In genomic region chr5:139353496-139353895, GRCm38 (mm10) we compare ENCODE assay signal across 10 mouse cellular contexts. TPM values are rescaled to one million over a fixed set of nuclear protein-coding genes. Genes with fewer than 3 reads are reported as not detected.
A peak's percentile ranks its signal among the peaks of the same experiment; 100 is the strongest.
DNase-seq lines count a peak whose midpoint lies in the region; ATAC-seq lines count a peak whose summit lies in the region.
"Had no signal": no experiment of that assay in that cellular context is flagged by ENCODE, and none has a peak within 500 bp of the region (broad histone marks: within the 10 kb centered on the region; RNA-seq: fewer than 3 reads in every experiment).

No protein-coding gene starts in this region.

- H3K9me3 ChIP-seq in limb, embryonic 11.5 days (ENCODE audit: control insufficient read depth, low read length) = no peaks in the 10 kb centered on the region
- no peaks in the 10 kb centered on the region for H3K9me3 ChIP-seq in limb, embryonic 10.5 days (replicated peaks)
- H3K9me3 ChIP-seq in stomach, embryonic 14.5 days (ENCODE audit: control insufficient read depth, low read depth, low read length) = no peaks in the 10 kb centered on the region

- H3K36me3 ChIP-seq in limb, embryonic 11.5 days (ENCODE audit: control insufficient read depth, insufficient read depth, low read length) = no peaks in the 10 kb centered on the region
- H3K36me3 ChIP-seq in limb, embryonic 10.5 days = no peaks in the 10 kb centered on the region
- no peaks in the 10 kb centered on the region for H3K36me3 ChIP-seq in stomach, embryonic 14.5 days (ENCODE audit: control insufficient read depth, insufficient read depth, low read length)

- H3K9ac ChIP-seq in limb, embryonic 11.5 days (ENCODE audit: low read length) = no peak overlapping the region
- no peak overlapping the region for H3K9ac ChIP-seq in stomach, embryonic 14.5 days (replicated peaks; ENCODE audit: low read depth, low read length)

- ATAC-seq in limb, embryonic 11.5 days (ENCODE audit: insufficient number of reproducible peaks, low FRiP score, low TSS enrichment, low read depth) = no peak
- ATAC-seq in stomach, embryonic 14.5 days (ENCODE audit: insufficient number of reproducible peaks, insufficient read depth, low FRiP score, low read depth) = no peak

- peak; percentile 58 for DNase-seq in limb, embryonic 11.5 days (ENCODE audit: low spot score)
- no peak for DNase-seq in limb, embryonic 10.5 days (ENCODE audit: low spot score)
- DNase-seq in MN1 (ENCODE audit: low spot score) = peak; percentile 42
- peak; percentile 33 for DNase-seq in forelimb bud, embryonic 11.5 days (ENCODE audit: low read depth, low spot score)
- DNase-seq in heart, adult 18-20 months = no peak
- DNase-seq in neural tube, embryonic 10.5 days (ENCODE audit: extremely low spot score, low spot score) = no peak
- no peak for DNase-seq in layer of hippocampus, postnatal 14 days (ENCODE audit: low spot score in 2 of 2)
- DNase-seq: embryo, embryonic 11 days had no signal

- H3K4me2 ChIP-seq in limb, embryonic 11.5 days (ENCODE audit: low read depth, severe bottlenecking) = no peak overlapping the region
- peak overlapping the region; percentile 23 for H3K4me2 ChIP-seq in stomach, embryonic 14.5 days (replicated peaks; ENCODE audit: low read depth, low read length)

- no peaks in the 10 kb centered on the region for H3K27me3 ChIP-seq in limb, embryonic 11.5 days (ENCODE audit: control insufficient read depth, insufficient read depth, low read length)
- peaks cover 31% of the 10 kb centered on the region for H3K27me3 ChIP-seq in limb, embryonic 10.5 days (ENCODE audit: low read depth, poor library complexity, severe bottlenecking)
- no peaks in the 10 kb centered on the region for H3K27me3 ChIP-seq in stomach, embryonic 14.5 days (ENCODE audit: control insufficient read depth, insufficient read depth, low read length)

- peaks cover 10% of the 10 kb centered on the region for H3K4me1 ChIP-seq in limb, embryonic 11.5 days (ENCODE audit: control insufficient read depth, insufficient read depth, low read length)
- peaks cover 35% of the 10 kb centered on the region for H3K4me1 ChIP-seq in limb, embryonic 10.5 days
- H3K4me1 ChIP-seq in stomach, embryonic 14.5 days (ENCODE audit: control insufficient read depth, insufficient read depth, low read length) = peaks cover 17% of the 10 kb centered on the region

- no peak overlapping the region for H3K27ac ChIP-seq in limb, embryonic 11.5 days (replicated peaks; ENCODE audit: low read depth, low read length)
- H3K27ac ChIP-seq in limb, embryonic 10.5 days = no peak overlapping the region
- peak overlapping the region; percentile 55; the same call in 1 of the 2 replicates for H3K27ac ChIP-seq in stomach, embryonic 14.5 days (ENCODE audit: low read length)

- 61% methylated on average over 10 of the region's 10 CpGs for WGBS in limb, embryonic 11.5 days
- WGBS in limb, embryonic 10.5 days = 61% methylated on average over 10 of the region's 10 CpGs
- WGBS in stomach, embryonic 14.5 days = 50% methylated on average over 10 of the region's 10 CpGs

- no peak overlapping the region for H3K4me3 ChIP-seq in limb, embryonic 11.5 days (ENCODE audit: low read depth, low read length)
- no peak overlapping the region for H3K4me3 ChIP-seq in limb, embryonic 10.5 days
- no peak overlapping the region for H3K4me3 ChIP-seq in stomach, embryonic 14.5 days (ENCODE audit: low read depth, low read length)

RNA-seq across cellular contexts. Expression of gene Cyp2w1, which starts 1.1 kb away (rescaled TPM):
- not detected in 2 replicates for polyA plus RNA-seq in limb, embryonic 11.5 days (2014; fragmentation: Nextera tagmentation; extraction: Ambion mirVana)
- polyA plus RNA-seq in limb, embryonic 10.5 days (2016; fragmentation: Nextera tagmentation; extraction: Ambion mirVana) = not detected in 2 replicates
- 6.3 and 6.8 TPM in 2 replicates for polyA plus RNA-seq in stomach, embryonic 14.5 days (2014; fragmentation: Nextera tagmentation; extraction: Ambion mirVana)
- not detected for total RNA-seq in heart, adult 18-20 months (2021)
- not detected for total RNA-seq in layer of hippocampus, postnatal 14 days (2021)
- total RNA-seq: layer of hippocampus, postnatal 25 days had no signal

RNA-seq across cellular contexts. Expression of gene Cox19, which starts 2.3 kb away (rescaled TPM):
- polyA plus RNA-seq in limb, embryonic 11.5 days (2014; fragmentation: Nextera tagmentation; extraction: Ambion mirVana) = 117 and 120 TPM in 2 replicates
- 110 and 118 TPM in 2 replicates for polyA plus RNA-seq in limb, embryonic 10.5 days (2016; fragmentation: Nextera tagmentation; extraction: Ambion mirVana)
- 105 and 120 TPM in 2 replicates for polyA plus RNA-seq in stomach, embryonic 14.5 days (2014; fragmentation: Nextera tagmentation; extraction: Ambion mirVana)
- total RNA-seq in heart, adult 18-20 months (2021) = 100 to 1,000 TPM in 1 of 2 experiments, 10 to 100 TPM in 1; 82.6 to 103 TPM
- total RNA-seq in layer of hippocampus, postnatal 14 days (2021) = 10 to 100 TPM; 73.6 to 79.4 TPM

RNA-seq across cellular contexts. Expression of gene Gpr146, which starts 24.0 kb away (rescaled TPM):
- polyA plus RNA-seq in limb, embryonic 11.5 days (2014; fragmentation: Nextera tagmentation; extraction: Ambion mirVana) = 1.9 and 2.3 TPM in 2 replicates
- polyA plus RNA-seq in limb, embryonic 10.5 days (2016; fragmentation: Nextera tagmentation; extraction: Ambion mirVana) = 2.2 and 2.3 TPM in 2 replicates
- 1.3 and 1.5 TPM in 2 replicates for polyA plus RNA-seq in stomach, embryonic 14.5 days (2014; fragmentation: Nextera tagmentation; extraction: Ambion mirVana)
- total RNA-seq in heart, adult 18-20 months (2021) = 10 to 100 TPM; 39.6 to 40.5 TPM
- total RNA-seq in layer of hippocampus, postnatal 14 days (2021) = 10 to 100 TPM; 10.1 to 11.8 TPM

RNA-seq across cellular contexts. Expression of gene Adap1, which starts 28.1 kb away (rescaled TPM):
- 0.17 and 0.69 TPM in 2 replicates for polyA plus RNA-seq in limb, embryonic 11.5 days (2014; fragmentation: Nextera tagmentation; extraction: Ambion mirVana)
- polyA plus RNA-seq in limb, embryonic 10.5 days (2016; fragmentation: Nextera tagmentation; extraction: Ambion mirVana) = 0.26 and 0.46 TPM in 2 replicates
- polyA plus RNA-seq in stomach, embryonic 14.5 days (2014; fragmentation: Nextera tagmentation; extraction: Ambion mirVana) = 2.2 and 2.3 TPM in 2 replicates
- total RNA-seq in heart, adult 18-20 months (2021) = 1 to 10 TPM; 2.1 to 2.3 TPM
- 100 to 1,000 TPM; 263 to 264 TPM for total RNA-seq in layer of hippocampus, postnatal 14 days (2021)

RNA-seq across cellular contexts. Expression of gene C130050O18Rik, which starts 51.6 kb away (rescaled TPM):
- 0.62 and 0.89 TPM in 2 replicates for polyA plus RNA-seq in limb, embryonic 11.5 days (2014; fragmentation: Nextera tagmentation; extraction: Ambion mirVana)
- 0.16 and 0.56 TPM in 2 replicates for polyA plus RNA-seq in limb, embryonic 10.5 days (2016; fragmentation: Nextera tagmentation; extraction: Ambion mirVana)
- 0.48 and 1.3 TPM in 2 replicates for polyA plus RNA-seq in stomach, embryonic 14.5 days (2014; fragmentation: Nextera tagmentation; extraction: Ambion mirVana)
- under 1 TPM; 0.47 to 0.69 TPM for total RNA-seq in heart, adult 18-20 months (2021)
- total RNA-seq in layer of hippocampus, postnatal 14 days (2021) = under 1 TPM; 0.17 to 0.21 TPM

Comparison
In these comparisons a context has a peak if more than half of its experiments do, and no peak if none do; other contexts are left out.
1. DNase-seq: peak in limb, embryonic 11.5 days (single experiment), MN1 (single experiment) and forelimb bud, embryonic 11.5 days (single experiment); none in limb, embryonic 10.5 days (single experiment), heart, adult 18-20 months (0 of 2), neural tube, embryonic 10.5 days (single experiment) and layer of hippocampus, postnatal 14 days (0 of 2).